In genomic region chr16:92353897-92354296, GRCm38 (mm10) we compare ENCODE assay signal across 29 mouse cellular contexts. TPM values are rescaled to one million over a fixed set of nuclear protein-coding genes. Genes with fewer than 3 reads are reported as not detected.
DNase-seq lines count a peak whose midpoint lies in the region; ATAC-seq and TF ChIP-seq lines count a peak whose summit lies in the region.
"Had no signal": no experiment of that assay in that cellular context is flagged by ENCODE, and none has a peak within 500 bp of the region (broad histone marks: within the 10 kb centered on the region; RNA-seq: fewer than 3 reads in every experiment).

No protein-coding gene starts in this region.

- ATAC-seq in embryonic facial prominence, embryonic 11.5 days (replicated peaks; ENCODE audit: insufficient number of reproducible peaks, low FRiP score, low TSS enrichment, low read depth): no peak
- no peak for ATAC-seq in heart, postnatal 0 days (ENCODE audit: insufficient read depth, low read depth)
- no peak for ATAC-seq in limb, embryonic 12.5 days (ENCODE audit: insufficient number of reproducible peaks, insufficient read depth, low FRiP score, low TSS enrichment, low read depth)
- ATAC-seq: forebrain, embryonic 13.5 days; forebrain, embryonic 16.5 days; intestine, postnatal 0 days had no signal

- H3K4me2 ChIP-seq in embryonic facial prominence, embryonic 11.5 days (ENCODE audit: low read depth, low read length): no peak overlapping the region
- H3K4me2 ChIP-seq in heart, postnatal 0 days (ENCODE audit: low read depth, low read length): no peak overlapping the region
- no peak overlapping the region for H3K4me2 ChIP-seq in limb, embryonic 12.5 days
- H3K4me2 ChIP-seq: embryonic facial prominence, embryonic 13.5 days; forebrain, embryonic 13.5 days; hindbrain, embryonic 12.5 days; hindbrain, embryonic 15.5 days had no signal

- TF ChIP-seq EP300 in heart, postnatal 0 days (IDR thresholded peaks at IDR 0.05; ENCODE audit: low read depth): no peak

- H3K27ac ChIP-seq in embryonic facial prominence, embryonic 11.5 days (replicated peaks; ENCODE audit: low read depth, low read length): no peak overlapping the region
- H3K27ac ChIP-seq in embryonic facial prominence, embryonic 10.5 days (replicated peaks): no peak overlapping the region
- H3K27ac ChIP-seq in heart, postnatal 0 days (ENCODE audit: low read depth): peak overlapping the region; percentile 92; the same call in 1 of the 2 replicates
- H3K27ac ChIP-seq in brown adipose tissue, adult 24 weeks (replicated peaks; ENCODE audit: low read depth, low read length): peak overlapping the region; percentile 64
- H3K27ac ChIP-seq in limb, embryonic 12.5 days: peak overlapping the region; percentile 67
- H3K27ac ChIP-seq: forebrain, embryonic 10.5 days; forebrain, embryonic 13.5 days; gastrocnemius, adult 2 months; hindbrain, embryonic 12.5 days; hindbrain, embryonic 15.5 days had no signal

- H3K4me3 ChIP-seq in embryonic facial prominence, embryonic 11.5 days (ENCODE audit: low read depth, low read length): no peak overlapping the region
- no peak overlapping the region for H3K4me3 ChIP-seq in embryonic facial prominence, embryonic 10.5 days
- no peak overlapping the region for H3K4me3 ChIP-seq in heart, postnatal 0 days (ENCODE audit: low read depth, low read length)
- no peak overlapping the region for H3K4me3 ChIP-seq in brown adipose tissue, adult 24 weeks (ENCODE audit: insufficient read depth, low read depth, low read length)
- no peak overlapping the region for H3K4me3 ChIP-seq in limb, embryonic 12.5 days (replicated peaks)
- H3K4me3 ChIP-seq: embryonic facial prominence, embryonic 13.5 days; forebrain, embryonic 10.5 days; forebrain, embryonic 13.5 days; gastrocnemius, adult 2 months; hindbrain, embryonic 12.5 days; hindbrain, embryonic 15.5 days had no signal

- intact Hi-C loops in heart, postnatal 36 days (cut with DNase I): no loop called here

- H3K4me1 ChIP-seq in embryonic facial prominence, embryonic 11.5 days (ENCODE audit: control insufficient read depth, insufficient read depth, low read length): no peaks in the 10 kb centered on the region
- H3K4me1 ChIP-seq in embryonic facial prominence, embryonic 10.5 days: peaks cover 28% of the 10 kb centered on the region
- peaks cover 37% of the 10 kb centered on the region for H3K4me1 ChIP-seq in heart, postnatal 0 days (ENCODE audit: control insufficient read depth, insufficient read depth)
- peaks cover 6% of the 10 kb centered on the region for H3K4me1 ChIP-seq in brown adipose tissue, adult 24 weeks (ENCODE audit: control insufficient read depth, insufficient read depth, insufficient read length, low read length)
- peaks cover 31% of the 10 kb centered on the region for H3K4me1 ChIP-seq in limb, embryonic 12.5 days (replicated peaks)

- H3K9me3 ChIP-seq in embryonic facial prominence, embryonic 11.5 days (replicated peaks; ENCODE audit: control insufficient read depth, low read length): no peaks in the 10 kb centered on the region
- no peaks in the 10 kb centered on the region for H3K9me3 ChIP-seq in embryonic facial prominence, embryonic 10.5 days
- H3K9me3 ChIP-seq in heart, postnatal 0 days (replicated peaks; ENCODE audit: control insufficient read depth, low read length): no peaks in the 10 kb centered on the region
- H3K9me3 ChIP-seq in limb, embryonic 12.5 days: no peaks in the 10 kb centered on the region
- H3K9me3 ChIP-seq: embryonic facial prominence, embryonic 13.5 days; forebrain, embryonic 10.5 days; forebrain, embryonic 13.5 days; G1E; hindbrain, embryonic 12.5 days; hindbrain, embryonic 15.5 days had no signal

- no peak for TF ChIP-seq CTCF in heart, postnatal 0 days (IDR thresholded peaks at IDR 0.05; ENCODE audit: low read depth)

- no peaks in the 10 kb centered on the region for H3K36me3 ChIP-seq in embryonic facial prominence, embryonic 11.5 days (replicated peaks; ENCODE audit: control insufficient read depth, insufficient read depth, low read depth, low read length)
- no peaks in the 10 kb centered on the region for H3K36me3 ChIP-seq in embryonic facial prominence, embryonic 10.5 days (replicated peaks)
- no peaks in the 10 kb centered on the region for H3K36me3 ChIP-seq in heart, postnatal 0 days (replicated peaks; ENCODE audit: control insufficient read depth, insufficient read depth, low read length)
- H3K36me3 ChIP-seq in limb, embryonic 12.5 days: no peaks in the 10 kb centered on the region
- H3K36me3 ChIP-seq: embryonic facial prominence, embryonic 13.5 days; forebrain, embryonic 10.5 days; G1E; hindbrain, embryonic 12.5 days; hindbrain, embryonic 15.5 days had no signal

- 32% methylated on average over 2 of the region's 2 CpGs for WGBS in embryonic facial prominence, embryonic 11.5 days
- WGBS in embryonic facial prominence, embryonic 10.5 days: 50% methylated on average over 2 of the region's 2 CpGs
- WGBS in heart, postnatal 0 days: 81% methylated on average over 2 of the region's 2 CpGs
- 19% methylated on average over 2 of the region's 2 CpGs for WGBS in limb, embryonic 12.5 days

- DNase-seq in embryonic facial prominence, embryonic 11.5 days (ENCODE audit: low spot score): peak; percentile 67
- no peak for DNase-seq in embryonic facial prominence, embryonic 10.5 days (ENCODE audit: low spot score)
- DNase-seq in heart, postnatal 0 days (ENCODE audit: low spot score): no peak
- no peak for DNase-seq in heart, postnatal 36 days
- no peak for DNase-seq in adrenal gland, adult 18-20 months (ENCODE audit: low spot score in 2 of 2)
- no peak for DNase-seq in lung, postnatal 14 days
- DNase-seq: adrenal gland, adult 8-10 months; adrenal gland, postnatal 25 days; cerebellum, adult 18-20 months; cerebellum, adult 9-10 months; cerebellum, postnatal 14 days; gastrocnemius, adult 2 months; gastrocnemius, postnatal 14 days; heart, postnatal 14 days had no signal

- H3K9ac ChIP-seq in embryonic facial prominence, embryonic 11.5 days (replicated peaks; ENCODE audit: low read length): no peak overlapping the region
- no peak overlapping the region for H3K9ac ChIP-seq in heart, postnatal 0 days (replicated peaks; ENCODE audit: low read depth, low read length)
- no peak overlapping the region for H3K9ac ChIP-seq in limb, embryonic 12.5 days (replicated peaks)
- H3K9ac ChIP-seq: embryonic facial prominence, embryonic 13.5 days; forebrain, embryonic 13.5 days; hindbrain, embryonic 12.5 days; hindbrain, embryonic 15.5 days had no signal

- no peaks in the 10 kb centered on the region for H3K27me3 ChIP-seq in embryonic facial prominence, embryonic 11.5 days (ENCODE audit: control insufficient read depth, insufficient read depth, low read length)
- peaks cover 28% of the 10 kb centered on the region for H3K27me3 ChIP-seq in embryonic facial prominence, embryonic 10.5 days (replicated peaks; ENCODE audit: low read depth, poor library complexity, severe bottlenecking)
- H3K27me3 ChIP-seq in heart, postnatal 0 days (ENCODE audit: control insufficient read depth, insufficient read depth, low read length): no peaks in the 10 kb centered on the region
- H3K27me3 ChIP-seq in limb, embryonic 12.5 days: peaks cover 22% of the 10 kb centered on the region
- H3K27me3 ChIP-seq: forebrain, embryonic 13.5 days had no signal

RNA-seq across cellular contexts. Expression of gene Kcne1, which starts 5.4 kb away (rescaled TPM):
- polyA plus RNA-seq in embryonic facial prominence, embryonic 11.5 days (2014; fragmentation: Nextera tagmentation; extraction: Ambion mirVana): 0.34 and 0.35 TPM in 2 replicates
- polyA plus RNA-seq in embryonic facial prominence, embryonic 10.5 days (2016; fragmentation: Nextera tagmentation; extraction: Ambion mirVana): 0.29 and 1.1 TPM in 2 replicates
- total RNA-seq in heart, postnatal 0 days (2014; rRNA removed; ENCODE audit: low replicate concordance): 182 and 283 TPM in 2 replicates
- 324 and 415 TPM in 2 replicates for polyA plus RNA-seq in heart, postnatal 0 days (2015; fragmentation: Nextera tagmentation; extraction: Ambion mirVana)
- 10 to 100 TPM; 19.8 to 21.3 TPM for total RNA-seq in heart, postnatal 36 days (2021)
- not detected in 2 replicates for polyA plus RNA-seq in brown adipose tissue, adult 24 weeks (2012; ENCODE audit: insufficient read depth, insufficient read length, missing spikeins)
- polyA plus RNA-seq in limb, embryonic 12.5 days (2016; fragmentation: Nextera tagmentation; extraction: Ambion mirVana): 0.13 TPM in 1 of 2 replicates, not detected in the other
- total RNA-seq in adrenal gland, adult 18-20 months (2021): not detected
- total RNA-seq: adrenal gland, adult 8-10 months; adrenal gland, postnatal 25 days; gastrocnemius, adult 2 months; gastrocnemius, postnatal 14 days; gastrocnemius, postnatal 4 days; hematopoietic stem cell, adult 5-6 weeks had no signal
- polyA plus RNA-seq: forebrain, embryonic 13.5 days; G1E; intestine, embryonic 14.5 days; intestine, postnatal 0 days had no signal

RNA-seq across cellular contexts. Expression of gene Fam243, which starts 32.7 kb away (rescaled TPM):
- 0.07 TPM in 1 of 2 replicates, not detected in the other for polyA plus RNA-seq in embryonic facial prominence, embryonic 11.5 days (2014; fragmentation: Nextera tagmentation; extraction: Ambion mirVana)
- polyA plus RNA-seq in embryonic facial prominence, embryonic 10.5 days (2016; fragmentation: Nextera tagmentation; extraction: Ambion mirVana): not detected in 2 replicates
- not detected in 2 replicates for total RNA-seq in heart, postnatal 0 days (2014; rRNA removed; ENCODE audit: low replicate concordance)
- 0.05 TPM in 1 of 2 replicates, not detected in the other for polyA plus RNA-seq in heart, postnatal 0 days (2015; fragmentation: Nextera tagmentation; extraction: Ambion mirVana)
- under 1 TPM; 0.43 to 0.50 TPM for total RNA-seq in heart, postnatal 36 days (2021)
- polyA plus RNA-seq in brown adipose tissue, adult 24 weeks (2012; ENCODE audit: insufficient read depth, insufficient read length, missing spikeins): not detected in 2 replicates
- not detected in 2 replicates for polyA plus RNA-seq in limb, embryonic 12.5 days (2016; fragmentation: Nextera tagmentation; extraction: Ambion mirVana)
- total RNA-seq in adrenal gland, adult 18-20 months (2021): not detected
- total RNA-seq: adrenal gland, postnatal 25 days; gastrocnemius, adult 2 months; gastrocnemius, postnatal 14 days; gastrocnemius, postnatal 4 days; hematopoietic stem cell, adult 5-6 weeks had no signal
- polyA plus RNA-seq: embryonic facial prominence, embryonic 13.5 days; forebrain, embryonic 10.5 days; forebrain, embryonic 13.5 days; frontal cortex, adult 2 months; G1E; heart, embryonic 14.5 days; hindbrain, embryonic 15.5 days; intestine, embryonic 14.5 days; intestine, postnatal 0 days had no signal

RNA-seq across cellular contexts. Expression of gene Smim11, which starts 52.8 kb away (rescaled TPM):
- polyA plus RNA-seq in embryonic facial prominence, embryonic 11.5 days (2014; fragmentation: Nextera tagmentation; extraction: Ambion mirVana): 117 and 134 TPM in 2 replicates
- 122 and 125 TPM in 2 replicates for polyA plus RNA-seq in embryonic facial prominence, embryonic 10.5 days (2016; fragmentation: Nextera tagmentation; extraction: Ambion mirVana)
- total RNA-seq in heart, postnatal 0 days (2014; rRNA removed; ENCODE audit: low replicate concordance): 12.3 and 17.5 TPM in 2 replicates
- polyA plus RNA-seq in heart, postnatal 0 days (2015; fragmentation: Nextera tagmentation; extraction: Ambion mirVana): 165 and 187 TPM in 2 replicates
- total RNA-seq in heart, postnatal 36 days (2021): 10 to 100 TPM; 76.2 to 84.5 TPM
- polyA plus RNA-seq in brown adipose tissue, adult 24 weeks (2012; ENCODE audit: insufficient read depth, insufficient read length, missing spikeins): 111 and 158 TPM in 2 replicates
- polyA plus RNA-seq in limb, embryonic 12.5 days (2016; fragmentation: Nextera tagmentation; extraction: Ambion mirVana): 152 and 160 TPM in 2 replicates
- total RNA-seq in adrenal gland, adult 18-20 months (2021): 10 to 100 TPM; 61.5 TPM

Comparison
In these comparisons a context has a peak if more than half of its experiments do, and no peak if none do; other contexts are left out.
1. H3K27ac ChIP-seq: peak in heart, postnatal 0 days (single experiment), brown adipose tissue, adult 24 weeks (single experiment) and limb, embryonic 12.5 days (single experiment); none in embryonic facial prominence, embryonic 11.5 days (single experiment) and embryonic facial prominence, embryonic 10.5 days (single experiment).
2. RNA of gene Kcne1, which starts 5.4 kb away (polyA plus RNA-seq): 324 to 415 TPM in heart, postnatal 0 days; 0.34 to 0.35 TPM in embryonic facial prominence, embryonic 11.5 days, 0.29 to 1.1 TPM in embryonic facial prominence, embryonic 10.5 days, not detected in brown adipose tissue, adult 24 weeks and 0.13 TPM in limb, embryonic 12.5 days; every median in the first group is over 100 times any median in the second.